Mouse (Mus musculus): ENCODE measurements around the gene Nebl. TPM values are rescaled to one million over a fixed set of nuclear protein-coding genes. Genes with fewer than 3 reads are reported as not detected.

Gene Nebl
- polyA plus RNA-seq, 1 experiment from 2014 or later, result 0.22 TPM

DNA sequence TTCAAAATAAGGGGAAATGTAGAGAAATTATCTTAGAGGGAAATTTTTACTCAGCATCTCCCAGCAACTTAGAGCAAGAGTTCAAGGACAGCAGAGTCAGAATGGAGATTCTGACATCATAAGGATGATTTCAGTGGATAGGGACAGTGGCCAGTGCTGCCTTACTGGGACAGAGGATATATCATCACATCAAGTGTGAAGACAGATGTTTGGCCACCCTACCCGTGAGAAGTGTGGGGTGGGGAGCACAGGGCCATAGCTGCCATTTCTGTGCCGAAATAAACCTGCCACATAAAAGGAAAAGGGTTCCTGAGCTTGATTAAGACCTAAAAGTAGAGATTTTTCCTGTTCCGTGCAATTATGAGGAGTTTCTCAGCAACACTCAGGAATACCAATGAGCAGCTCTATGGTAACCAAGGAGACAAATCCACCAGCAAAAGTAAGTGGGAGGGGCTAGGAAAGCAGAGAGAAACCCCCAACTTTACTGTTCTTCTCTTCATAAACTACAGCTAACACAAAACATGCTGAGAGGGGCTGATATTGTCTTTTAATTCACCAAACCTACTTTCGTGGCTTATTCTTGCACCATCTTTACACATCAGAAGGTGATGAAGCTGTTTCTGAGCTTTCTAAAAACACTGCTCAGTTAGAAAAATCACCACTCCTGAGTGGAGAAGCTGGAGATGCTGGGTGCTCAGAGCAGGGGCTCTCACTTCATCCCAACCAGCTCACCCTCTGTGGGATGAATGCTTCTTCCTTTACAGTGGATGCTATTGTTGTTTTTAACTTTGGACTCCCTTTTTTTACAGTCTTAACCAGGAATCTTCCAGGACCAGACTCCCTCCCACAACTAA is 172.1 kb downstream of the Nebl start:
- Histone ChIP-seq H3K9ac (ENCODE audit: low read depth, low read length) (no peak overlapping the region), H3K27ac (ENCODE audit: low read length) (no peak overlapping the region), H3K4me2 (ENCODE audit: low read depth, low read length) (no peak overlapping the region), H3K4me3 (ENCODE audit: low read depth, low read length) (no peak overlapping the region), H3K9me3 (replicated peaks; ENCODE audit: control insufficient read depth, low read length) (no peaks in the 10 kb centered on the region), H3K36me3 (ENCODE audit: control insufficient read depth, insufficient read depth) (no peaks in the 10 kb centered on the region), H3K27me3 (ENCODE audit: control insufficient read depth, insufficient read depth, low read depth, low read length) (no peaks in the 10 kb centered on the region), H3K4me1 (ENCODE audit: control insufficient read depth, low read depth, low read length) (no peaks in the 10 kb centered on the region)
- WGBS (ENCODE audit: insufficient replicate concordance), result 42% methylated on average over 4 of the region's 4 CpGs
- no peak for ATAC-seq (ENCODE audit: low read depth)

DNA sequence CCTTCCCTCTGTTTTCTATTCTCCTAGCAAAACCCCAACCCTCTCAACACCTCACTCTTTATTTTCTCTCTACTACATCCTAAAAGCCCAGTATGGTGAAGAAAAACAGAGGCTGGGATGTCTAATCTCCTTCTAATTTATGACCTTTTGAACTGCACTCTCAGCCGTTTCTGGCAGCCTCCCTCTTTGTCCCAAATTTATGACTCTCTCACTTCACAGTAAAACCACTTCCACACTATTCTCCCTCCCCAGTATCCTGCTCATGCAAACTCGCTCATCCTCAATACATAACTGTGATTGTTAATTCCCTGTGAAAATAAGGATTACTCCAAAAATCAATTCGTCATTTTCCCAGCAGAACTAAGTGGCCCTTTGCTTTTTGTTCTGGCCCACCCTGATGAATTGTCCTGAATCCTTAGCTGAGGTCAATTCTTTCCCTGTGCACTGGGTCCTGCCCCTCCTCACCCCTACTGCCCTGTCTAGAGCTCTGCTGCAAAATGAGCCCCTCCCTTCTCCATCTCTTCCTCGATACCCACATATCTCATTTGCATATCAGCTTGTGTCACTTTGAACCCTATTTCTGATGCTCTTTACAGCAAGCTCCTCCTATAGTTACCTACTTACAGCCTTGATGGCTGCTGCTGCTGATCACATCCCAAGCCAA is 181.2 kb downstream of the Nebl start:
- no peaks in the 10 kb centered on the region for H3K9me3 ChIP-seq (replicated peaks; ENCODE audit: control insufficient read depth, low read length)
- WGBS (ENCODE audit: insufficient replicate concordance), result 28% methylated on average over 4 of the region's 4 CpGs
- no peaks in the 10 kb centered on the region for H3K36me3 ChIP-seq (ENCODE audit: control insufficient read depth, insufficient read depth)
- H3K4me1 ChIP-seq (ENCODE audit: control insufficient read depth, low read depth, low read length), result no peaks in the 10 kb centered on the region
- no peak for ATAC-seq (ENCODE audit: low read depth)
- H3K4me2 ChIP-seq (ENCODE audit: low read depth, low read length), result no peak overlapping the region
- no peak overlapping the region for H3K9ac ChIP-seq (ENCODE audit: low read depth, low read length)
- no peak overlapping the region for H3K27ac ChIP-seq (ENCODE audit: low read length)
- H3K4me3 ChIP-seq (ENCODE audit: low read depth, low read length), result no peak overlapping the region
- H3K27me3 ChIP-seq (ENCODE audit: control insufficient read depth, insufficient read depth, low read depth, low read length), result no peaks in the 10 kb centered on the region

DNA sequence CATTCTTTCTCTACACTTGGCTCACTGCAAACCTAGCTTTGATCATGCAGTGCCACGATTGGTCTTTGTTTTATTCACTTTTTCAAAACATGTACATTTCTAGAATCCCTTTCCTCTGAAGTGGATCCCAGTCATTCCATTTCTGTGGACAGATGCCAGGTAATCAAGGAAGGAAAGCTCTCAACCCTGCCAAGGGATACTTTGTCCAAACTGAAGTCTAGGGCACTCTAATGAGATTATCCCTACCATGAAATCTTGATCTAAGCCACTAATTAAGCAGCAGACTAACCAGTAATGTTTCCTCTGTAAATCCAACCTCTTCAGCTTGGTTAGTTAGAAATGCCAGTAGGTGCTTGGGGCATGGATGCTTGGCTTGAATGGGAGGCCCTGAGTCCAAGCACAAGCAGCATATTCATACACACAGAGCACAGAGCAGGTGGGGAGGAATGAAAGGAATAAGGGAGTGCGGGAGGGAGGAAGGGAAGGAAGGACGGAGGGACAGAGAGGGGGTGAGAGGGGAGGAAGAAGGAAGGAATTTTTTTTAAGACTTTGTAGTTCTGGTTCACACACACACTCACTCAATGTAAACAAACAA is 184.8 kb downstream of the Nebl start:
- H3K9me3 ChIP-seq (replicated peaks; ENCODE audit: control insufficient read depth, low read length), result no peaks in the 10 kb centered on the region
- no peak overlapping the region for H3K9ac ChIP-seq (ENCODE audit: low read depth, low read length)
- no peaks in the 10 kb centered on the region for H3K36me3 ChIP-seq (ENCODE audit: control insufficient read depth, insufficient read depth)
- WGBS (ENCODE audit: insufficient replicate concordance), result 56% methylated on average over 3 of the region's 3 CpGs
- H3K27ac ChIP-seq (ENCODE audit: low read length), result no peak overlapping the region
- H3K4me2 ChIP-seq (ENCODE audit: low read depth, low read length), result no peak overlapping the region
- H3K4me1 ChIP-seq (ENCODE audit: control insufficient read depth, low read depth, low read length), result no peaks in the 10 kb centered on the region
- no peak for ATAC-seq (ENCODE audit: low read depth)
- no peaks in the 10 kb centered on the region for H3K27me3 ChIP-seq (ENCODE audit: control insufficient read depth, insufficient read depth, low read depth, low read length)
- H3K4me3 ChIP-seq (ENCODE audit: low read depth, low read length), result no peak overlapping the region

DNA sequence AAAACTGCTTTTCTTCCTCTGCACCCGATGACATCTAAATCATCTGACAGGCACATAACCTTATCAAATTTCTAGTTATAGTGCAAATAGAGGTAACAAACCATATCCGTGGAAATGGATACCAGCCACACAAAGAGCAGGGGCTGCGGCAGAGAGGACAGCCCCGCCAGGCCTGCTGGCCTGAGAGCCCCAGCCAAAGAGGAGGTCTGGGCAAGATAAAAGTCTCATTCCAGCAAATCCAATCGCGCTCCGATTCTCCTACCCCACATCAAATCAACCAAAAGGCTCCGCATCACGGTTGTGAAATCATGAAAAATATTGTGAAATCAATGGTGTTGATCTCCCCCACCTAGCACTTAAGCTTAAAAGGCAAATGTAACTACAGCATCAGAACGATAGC is 191.5 kb downstream of the Nebl start:
- Histone ChIP-seq H3K36me3 (ENCODE audit: control insufficient read depth, insufficient read depth) (no peaks in the 10 kb centered on the region), H3K9ac (ENCODE audit: low read depth, low read length) (no peak overlapping the region), H3K4me3 (ENCODE audit: low read depth, low read length) (no peak overlapping the region), H3K27ac (ENCODE audit: low read length) (no peak overlapping the region), H3K4me1 (ENCODE audit: control insufficient read depth, low read depth, low read length) (no peaks in the 10 kb centered on the region), H3K4me2 (ENCODE audit: low read depth, low read length) (no peak overlapping the region), H3K27me3 (ENCODE audit: control insufficient read depth, insufficient read depth, low read depth, low read length) (no peaks in the 10 kb centered on the region), H3K9me3 (replicated peaks; ENCODE audit: control insufficient read depth, low read length) (no peaks in the 10 kb centered on the region)
- no peak for ATAC-seq (ENCODE audit: low read depth)
- WGBS (ENCODE audit: insufficient replicate concordance), result 71% methylated on average over 10 of the region's 10 CpGs

DNA sequence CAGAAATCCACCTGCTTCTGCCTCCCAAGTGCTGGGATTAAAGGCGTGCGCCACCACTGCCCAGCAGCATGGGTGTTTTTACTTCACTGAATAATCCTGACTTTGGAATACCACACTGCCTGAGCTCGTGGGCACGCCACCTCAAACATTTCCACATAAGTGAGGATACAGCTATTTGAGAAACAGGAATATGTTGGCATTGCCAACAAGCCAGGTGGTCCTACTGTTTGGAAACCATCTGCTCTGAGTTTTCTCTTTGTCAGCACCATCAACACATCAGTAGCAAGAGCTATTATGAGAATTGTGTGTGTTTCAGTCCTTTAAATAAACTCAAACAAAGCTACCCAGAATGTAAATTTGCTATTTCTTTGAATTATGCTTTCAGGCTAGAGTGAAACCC is 192.8 kb downstream of the Nebl start:
- H3K27ac ChIP-seq (ENCODE audit: low read length), result no peak overlapping the region
- H3K4me1 ChIP-seq (ENCODE audit: control insufficient read depth, low read depth, low read length), result no peaks in the 10 kb centered on the region
- no peak overlapping the region for H3K4me2 ChIP-seq (ENCODE audit: low read depth, low read length)
- H3K4me3 ChIP-seq (ENCODE audit: low read depth, low read length), result no peak overlapping the region
- H3K9ac ChIP-seq (ENCODE audit: low read depth, low read length), result no peak overlapping the region
- no peaks in the 10 kb centered on the region for H3K9me3 ChIP-seq (replicated peaks; ENCODE audit: control insufficient read depth, low read length)
- 66% methylated on average over 4 of the region's 4 CpGs for WGBS (ENCODE audit: insufficient replicate concordance)
- H3K36me3 ChIP-seq (ENCODE audit: control insufficient read depth, insufficient read depth), result no peaks in the 10 kb centered on the region
- H3K27me3 ChIP-seq (ENCODE audit: control insufficient read depth, insufficient read depth, low read depth, low read length), result no peaks in the 10 kb centered on the region
- no peak for ATAC-seq (ENCODE audit: low read depth)

DNA sequence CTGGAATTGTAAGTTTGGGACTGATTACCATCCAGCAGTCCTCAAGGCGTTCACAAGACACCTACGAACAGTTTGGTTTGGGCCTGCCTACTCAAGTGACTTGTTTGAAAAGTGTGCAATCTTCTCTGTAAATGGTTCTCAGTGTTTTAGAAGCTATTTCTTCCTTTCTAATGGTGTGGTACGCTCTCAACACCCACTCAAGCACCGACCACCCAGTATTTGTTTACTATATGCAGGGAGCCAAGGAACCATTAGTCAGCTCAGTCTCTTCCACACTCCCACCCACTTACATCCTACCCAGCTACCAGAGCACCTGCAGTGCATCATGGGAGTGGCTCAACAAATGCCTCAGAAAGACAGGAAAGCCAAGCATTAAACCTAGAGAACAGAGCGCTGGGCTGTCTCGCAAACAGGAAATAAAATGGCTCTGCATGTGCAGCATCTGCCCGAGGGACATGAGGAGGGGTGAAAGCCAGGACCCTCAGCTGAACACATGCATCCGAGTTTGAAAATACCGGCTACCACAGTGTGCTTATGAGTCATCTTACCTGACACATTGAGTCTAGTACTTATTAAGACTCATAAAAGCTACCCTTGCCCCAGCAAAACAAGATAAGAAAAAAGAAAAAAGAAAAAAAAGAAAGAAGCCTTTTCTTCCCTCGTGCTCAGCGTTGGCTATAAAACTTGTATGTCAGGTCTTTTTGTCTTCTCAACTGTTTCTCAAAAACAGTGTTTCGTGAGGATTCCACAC is 199.7 kb downstream of the Nebl start:
- Histone ChIP-seq H3K4me1 (ENCODE audit: control insufficient read depth, low read depth, low read length) (no peaks in the 10 kb centered on the region), H3K4me2 (ENCODE audit: low read depth, low read length) (no peak overlapping the region), H3K36me3 (ENCODE audit: control insufficient read depth, insufficient read depth) (no peaks in the 10 kb centered on the region), H3K9ac (ENCODE audit: low read depth, low read length) (no peak overlapping the region), H3K27ac (ENCODE audit: low read length) (no peak overlapping the region), H3K4me3 (ENCODE audit: low read depth, low read length) (no peak overlapping the region), H3K9me3 (replicated peaks; ENCODE audit: control insufficient read depth, low read length) (no peaks in the 10 kb centered on the region), H3K27me3 (ENCODE audit: control insufficient read depth, insufficient read depth, low read depth, low read length) (no peaks in the 10 kb centered on the region)
- ATAC-seq (ENCODE audit: low read depth), result no peak
- 57% methylated on average over 12 of the region's 12 CpGs for WGBS (ENCODE audit: insufficient replicate concordance)

DNA sequence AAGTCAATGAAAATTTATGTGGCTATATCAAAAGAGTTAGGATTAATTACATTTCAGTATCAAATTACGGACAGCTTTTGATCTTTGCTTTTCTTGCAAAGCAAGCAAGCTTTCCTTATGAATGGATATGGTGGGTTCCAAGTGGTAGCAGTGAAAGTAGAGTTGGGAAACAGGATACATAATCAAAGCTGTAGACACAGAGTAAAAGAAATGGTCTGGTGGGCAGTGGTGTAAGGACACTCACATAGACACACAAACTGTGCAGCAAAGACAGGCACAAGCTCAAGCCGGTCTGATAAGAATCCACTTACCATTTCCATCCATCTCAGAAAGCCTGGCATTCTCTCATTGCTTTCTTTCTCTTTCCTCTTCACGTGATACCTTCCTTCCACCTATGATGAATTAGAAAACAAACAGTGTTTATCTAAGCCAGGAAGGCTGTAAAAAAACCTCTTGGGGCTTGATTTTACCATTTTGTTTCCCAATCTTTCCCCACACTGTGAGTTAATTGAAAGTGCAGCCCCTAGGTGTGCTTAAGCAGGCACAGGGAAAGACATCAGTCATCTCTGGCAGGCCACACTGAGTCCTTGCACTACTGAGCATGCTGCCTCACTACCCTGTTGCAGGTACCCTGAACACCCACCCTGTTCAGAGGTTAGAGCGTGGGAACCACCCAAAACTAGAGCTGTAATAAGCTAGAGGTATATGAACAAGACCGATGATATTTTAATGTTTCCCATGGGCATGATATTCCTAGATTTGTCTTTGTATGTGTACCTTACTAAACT is 205.3 kb downstream of the Nebl start:
- Histone ChIP-seq H3K9ac (ENCODE audit: low read depth, low read length) (no peak overlapping the region), H3K27me3 (ENCODE audit: control insufficient read depth, insufficient read depth, low read depth, low read length) (no peaks in the 10 kb centered on the region), H3K4me2 (ENCODE audit: low read depth, low read length) (no peak overlapping the region), H3K9me3 (replicated peaks; ENCODE audit: control insufficient read depth, low read length) (no peaks in the 10 kb centered on the region), H3K4me1 (ENCODE audit: control insufficient read depth, low read depth, low read length) (no peaks in the 10 kb centered on the region), H3K4me3 (ENCODE audit: low read depth, low read length) (no peak overlapping the region), H3K27ac (ENCODE audit: low read length) (no peak overlapping the region), H3K36me3 (ENCODE audit: control insufficient read depth, insufficient read depth) (no peaks in the 10 kb centered on the region)
- WGBS (ENCODE audit: insufficient replicate concordance), result 62% methylated on average over 5 of the region's 5 CpGs
- ATAC-seq (ENCODE audit: low read depth), result no peak

DNA sequence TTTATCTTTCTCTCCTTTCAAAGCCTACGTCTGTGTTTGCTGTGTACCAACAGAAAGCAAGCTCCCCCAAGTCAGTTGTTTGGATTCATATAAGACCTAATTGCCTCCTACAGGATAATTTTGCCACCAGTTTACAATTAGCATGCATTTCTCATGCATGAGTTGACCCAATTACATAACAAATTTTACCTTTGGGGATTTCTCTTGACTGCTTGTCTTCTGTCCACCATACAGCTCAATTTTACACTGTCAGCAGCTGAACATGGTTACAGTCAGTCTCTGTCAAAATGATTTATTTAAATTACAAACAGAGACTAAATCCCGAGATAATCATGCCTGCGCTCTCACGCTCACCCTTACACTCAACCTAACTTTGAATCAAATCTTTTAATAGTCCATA is 206.1 kb downstream of the Nebl start:
- ATAC-seq (ENCODE audit: low read depth), result no peak
- H3K27ac ChIP-seq (ENCODE audit: low read length), result no peak overlapping the region
- no peaks in the 10 kb centered on the region for H3K4me1 ChIP-seq (ENCODE audit: control insufficient read depth, low read depth, low read length)
- WGBS (ENCODE audit: insufficient replicate concordance), result 63% methylated on average over 4 of the region's 4 CpGs
- H3K9ac ChIP-seq (ENCODE audit: low read depth, low read length), result no peak overlapping the region
- no peaks in the 10 kb centered on the region for H3K36me3 ChIP-seq (ENCODE audit: control insufficient read depth, insufficient read depth)
- H3K27me3 ChIP-seq (ENCODE audit: control insufficient read depth, insufficient read depth, low read depth, low read length), result no peaks in the 10 kb centered on the region
- no peak overlapping the region for H3K4me3 ChIP-seq (ENCODE audit: low read depth, low read length)
- H3K4me2 ChIP-seq (ENCODE audit: low read depth, low read length), result no peak overlapping the region
- H3K9me3 ChIP-seq (replicated peaks; ENCODE audit: control insufficient read depth, low read length), result no peaks in the 10 kb centered on the region

All from liver, embryonic 16.5 days (tissue).